Mouse (Mus musculus) adrenal gland, postnatal 25 days (tissue): Measurements from ENCODE around the gene Tspan4. TPM values are rescaled to one million over a fixed set of nuclear protein-coding genes. Genes with fewer than 3 reads are reported as not detected.

Experiments
- DNase-seq: peaks from one replicate; pipeline ENCODE4 v3.0.0; 2021; ENCODE audit warnings: mixed read lengths
- long read RNA-seq: library from polyadenylated mRNA; stranded (forward); transcript quantifications from one replicate; pipeline ENCODE4 v2.0.0, GENCODE M21; 2021
- total RNA-seq: library from RNA; stranded (reverse); gene quantifications from 2 replicates; pipeline ENCODE4 v1.2.3, GENCODE M21; 2021

Gene Tspan4
- 70.9 and 99.3 TPM in 2 replicates for total RNA-seq
- long read RNA-seq, transcript Tspan4-201 (8 exons, 1,466 nt), result major isoform, 82 of 130 reads
- long read RNA-seq, transcript Tspan4-202 (8 exons, 1,281 nt), result minor isoform, 21 of 130 reads
- long read RNA-seq, partial matches to known transcripts, result 8 of 130 reads
- long read RNA-seq, other reads (novel, unspliced or antisense), result 19 of 130 reads

DNA sequence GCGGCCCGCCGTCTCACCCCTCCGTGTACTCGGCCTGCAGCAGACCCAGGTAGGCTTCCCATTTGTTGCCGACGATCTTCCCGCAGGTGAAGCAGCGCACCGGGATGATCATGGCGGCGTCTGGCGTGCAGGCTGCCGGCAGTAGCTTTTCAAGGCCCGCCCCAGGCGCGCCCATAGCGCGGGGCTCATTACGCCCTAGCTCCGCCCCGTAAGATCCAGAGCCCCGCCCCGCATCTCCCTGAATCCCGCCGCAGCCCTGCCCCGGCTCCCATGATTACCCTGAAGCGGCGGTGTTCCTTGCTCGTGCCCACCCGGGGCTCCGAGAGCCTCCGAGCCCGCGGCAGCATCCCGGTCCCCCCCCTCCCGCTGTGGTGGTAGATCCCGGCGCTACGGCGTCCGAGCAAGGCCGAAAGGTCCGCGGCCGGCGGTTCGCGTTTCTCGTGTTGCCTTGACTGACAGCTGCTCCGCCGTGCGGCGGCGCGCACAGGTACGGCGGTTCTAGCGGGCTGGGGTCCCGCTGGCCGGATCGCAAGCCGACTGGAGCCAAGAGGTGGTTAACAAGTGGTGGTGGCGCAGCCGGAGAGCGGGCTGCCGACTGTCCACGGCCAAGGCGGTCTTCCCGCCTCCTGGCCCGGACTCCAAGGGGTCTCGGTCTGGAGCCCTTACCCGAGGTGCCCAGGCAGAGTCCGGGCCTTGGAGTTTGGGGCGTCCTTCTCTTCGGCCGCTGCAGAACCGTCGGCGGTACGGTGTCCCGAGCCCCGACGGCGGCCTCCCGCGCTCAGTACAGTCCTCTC lies at the start of gene Tspan4, which contains the start of gene Polr2l:
TSS of gene Tspan4 (plus strand) at position 230 of the 794 bp plus-strand sequence.
TSS of gene Polr2l (minus strand) at position 122 of the 794 bp plus-strand sequence.
- DNase-seq, result peak; percentile 85

DNA sequence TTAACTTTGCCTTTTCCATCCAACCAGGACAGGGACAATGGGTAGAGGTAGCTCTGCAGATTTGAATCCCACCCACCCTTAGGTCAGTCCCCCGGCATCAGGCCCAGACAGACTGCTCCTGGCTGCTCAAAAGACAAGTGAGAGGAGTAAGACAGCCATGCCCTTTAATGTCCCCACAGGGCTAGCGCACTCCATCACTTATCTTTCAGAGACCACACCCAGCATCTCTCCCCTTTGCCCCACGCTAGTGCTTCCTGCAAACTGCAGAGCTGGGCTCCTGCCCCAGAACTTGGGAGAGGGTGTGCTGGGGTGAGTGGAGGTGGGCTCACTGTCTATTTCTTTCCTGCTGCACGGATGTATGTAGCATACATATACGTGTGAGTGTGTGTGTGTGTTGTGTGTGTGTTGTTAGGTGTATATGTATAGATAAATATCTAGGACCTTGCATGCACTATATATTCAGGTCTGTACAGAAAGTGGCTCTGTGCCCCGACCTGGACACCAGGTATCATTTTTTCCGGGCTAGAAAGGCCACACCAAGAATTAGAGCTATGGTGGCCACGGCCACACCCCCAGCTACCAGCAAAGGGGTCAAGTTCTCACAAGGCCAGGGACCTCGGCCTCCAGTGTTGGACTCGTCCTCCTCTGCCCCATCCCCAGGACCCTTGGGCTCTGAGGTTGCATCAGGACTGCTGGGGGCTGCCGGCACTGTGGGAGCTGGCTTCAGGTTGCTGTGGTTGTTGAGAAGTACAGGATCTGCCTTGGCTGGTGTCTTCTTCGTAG lies 47.9 kb upstream of the Tspan4 start:
- DNase-seq, result no peak

DNA sequence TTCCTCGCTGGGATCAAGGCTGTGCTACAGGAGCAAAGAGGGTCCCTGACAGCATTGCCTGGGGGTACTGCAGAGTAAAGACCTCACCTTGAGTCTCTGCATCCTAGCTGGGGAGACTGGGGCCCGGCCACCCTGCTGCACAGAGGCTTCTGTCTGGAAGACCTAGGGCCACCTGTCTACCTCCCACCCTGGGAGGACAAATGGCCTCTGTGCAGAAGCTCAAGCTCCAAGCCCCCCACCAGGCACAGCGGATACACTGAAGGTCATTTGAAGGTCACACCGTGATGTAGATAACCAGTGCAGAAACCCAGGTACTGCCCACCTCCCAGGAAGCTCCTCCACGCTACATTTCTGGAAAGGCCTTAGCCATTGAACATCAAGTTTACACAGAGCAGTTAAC lies 46.3 kb upstream of the Tspan4 start:
- DNase-seq, result no peak

DNA sequence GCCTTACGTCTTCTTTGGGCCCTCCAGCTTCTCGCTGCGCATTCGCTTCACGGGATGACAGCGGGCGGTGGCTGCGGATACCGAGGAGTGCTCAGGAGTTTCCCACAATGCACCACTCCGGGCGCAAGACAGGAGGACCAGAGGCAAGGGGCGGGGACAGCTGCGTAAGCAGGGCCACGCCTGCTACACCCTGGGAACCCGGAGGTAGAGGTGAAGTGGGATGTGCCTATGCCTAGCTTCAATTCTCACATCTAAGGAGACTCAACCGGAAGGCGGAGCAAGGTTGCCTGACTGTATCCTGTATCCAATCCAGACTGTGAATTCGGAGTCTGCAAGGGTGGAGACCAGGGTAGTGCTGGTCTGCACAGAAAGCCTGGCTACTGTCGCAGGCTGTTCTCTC lies 45.7 kb upstream of the Tspan4 start, which contains the start of gene Cend1:
TSS of gene Cend1 (minus strand) at position 182 of the 400 bp plus-strand sequence.
- peak; percentile 45 for DNase-seq

DNA sequence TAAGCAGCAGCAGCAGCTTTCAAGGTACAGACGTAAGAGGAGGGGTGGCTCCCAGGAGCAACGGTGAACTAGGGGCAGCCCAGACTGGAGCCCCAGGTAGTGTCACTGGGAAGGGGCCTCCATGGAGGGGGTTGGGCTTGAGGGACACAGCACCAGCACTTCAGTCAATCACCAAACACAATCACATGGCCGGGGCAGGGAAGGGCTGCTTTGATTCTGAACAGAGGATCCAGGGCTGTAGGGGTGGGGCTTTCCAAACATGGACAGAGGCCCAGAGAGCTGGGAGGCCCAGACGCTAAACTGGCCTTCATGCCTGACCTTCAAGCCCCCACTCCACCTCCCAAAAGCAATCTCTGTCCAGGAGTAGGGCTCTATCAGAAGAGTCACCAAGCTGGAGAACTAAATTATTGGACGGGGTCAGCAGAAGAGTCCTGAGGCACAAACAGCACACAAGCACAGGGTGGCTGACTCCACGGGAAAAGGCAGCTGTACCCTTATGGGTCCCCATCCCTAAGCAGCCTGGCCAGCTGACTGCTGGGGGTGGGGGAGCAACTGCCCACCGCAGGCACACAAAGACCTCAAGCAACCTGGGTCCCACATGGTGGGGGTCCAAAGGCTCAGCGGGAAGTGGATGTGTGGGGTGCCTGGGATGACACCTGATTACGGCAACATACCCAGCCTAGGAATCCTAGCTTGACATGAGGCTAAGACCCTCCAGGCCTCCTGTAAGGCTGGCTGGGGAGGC lies 45.0 kb upstream of the Tspan4 start:
- DNase-seq, result no peak

DNA sequence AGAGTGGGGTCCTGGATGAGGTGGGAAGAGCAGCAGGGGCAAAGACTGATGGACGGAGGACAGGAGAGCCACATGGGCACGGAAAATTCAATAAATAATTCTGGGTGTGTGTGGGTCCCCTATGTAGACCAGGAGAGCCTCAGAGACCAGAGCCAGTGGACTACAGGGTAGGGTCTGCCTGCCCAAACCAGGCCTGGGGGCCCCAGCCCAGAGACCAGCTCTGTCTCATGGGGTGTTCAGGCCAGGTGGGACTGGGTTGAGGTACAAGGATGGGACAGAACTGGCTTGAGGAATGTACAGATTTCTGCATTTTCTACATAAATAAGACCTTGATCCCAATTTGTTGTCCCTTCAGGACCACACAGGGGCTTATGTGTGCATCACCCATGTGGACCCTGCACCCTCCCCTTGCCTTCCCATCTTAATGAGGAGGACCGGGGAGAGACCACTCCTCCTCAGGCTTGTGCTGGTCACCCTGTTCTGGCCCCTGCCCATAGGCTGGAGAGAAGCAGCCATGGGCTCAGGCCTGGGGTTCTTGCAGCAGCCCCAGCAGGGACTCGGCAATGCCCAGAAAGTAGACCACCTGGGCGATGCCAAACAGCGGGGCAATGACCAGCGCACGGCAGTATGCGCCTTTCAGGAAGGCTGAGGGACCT lies 44.3 kb upstream of the Tspan4 start:
- DNase-seq, result no peak

DNA sequence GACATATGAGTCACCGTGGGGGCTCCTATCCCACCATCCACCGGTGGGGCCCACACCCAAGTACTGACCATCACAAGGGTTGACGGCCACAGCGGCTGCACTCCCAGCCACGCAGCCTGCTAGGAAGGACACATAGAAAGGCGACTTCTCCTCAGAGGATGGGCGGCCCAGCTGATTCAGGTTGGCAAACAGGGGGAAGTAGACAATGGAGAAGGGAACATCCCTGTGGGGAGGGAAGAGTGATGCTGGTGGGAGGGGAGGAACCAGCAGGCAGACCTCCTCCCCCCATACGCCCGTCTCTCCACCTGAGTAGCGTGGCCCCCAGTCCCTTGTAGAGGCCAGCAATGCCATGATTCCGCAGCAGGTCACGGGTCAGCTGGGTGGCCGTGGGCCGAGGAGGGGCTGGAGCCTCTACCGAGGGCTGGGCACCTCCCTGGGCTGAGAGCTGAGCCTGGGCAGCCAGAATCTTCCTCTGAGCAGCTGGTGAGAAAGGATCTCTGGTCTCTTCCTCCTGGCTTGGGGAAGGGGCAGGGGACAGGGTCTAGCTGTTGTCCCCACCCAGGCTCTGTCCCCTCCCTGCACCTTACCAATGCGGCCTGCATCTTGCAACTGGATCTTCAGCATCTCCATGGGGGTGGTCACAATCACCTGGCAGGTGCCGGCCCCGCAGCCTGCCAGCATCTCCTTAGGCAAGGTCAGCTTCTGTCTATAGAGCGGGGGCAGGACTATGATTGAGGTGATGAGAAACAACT lies 43.4 kb upstream of the Tspan4 start:
- no peak for DNase-seq

DNA sequence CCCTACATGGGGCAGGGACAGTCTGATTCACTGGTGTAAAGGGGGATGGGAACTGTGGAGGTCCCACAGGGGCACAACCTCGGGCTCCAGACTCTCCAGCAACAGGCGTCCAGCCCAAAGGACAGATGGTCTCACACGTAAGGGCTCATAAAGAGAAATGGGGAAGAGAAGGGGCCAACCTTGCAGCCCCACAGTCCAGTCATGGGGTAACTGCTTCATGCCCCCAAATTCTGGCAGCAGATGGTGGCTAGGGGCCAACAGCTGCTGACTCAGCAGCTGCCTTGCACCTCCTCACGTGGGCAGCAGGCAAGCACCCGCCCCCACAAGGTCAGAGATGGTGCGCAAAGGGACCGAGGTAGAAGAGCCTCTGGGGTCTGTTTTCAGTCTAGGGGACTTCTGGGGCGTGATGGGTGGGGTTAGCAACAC lies 42.8 kb upstream of the Tspan4 start:
- peak; percentile 86 for DNase-seq

DNA sequence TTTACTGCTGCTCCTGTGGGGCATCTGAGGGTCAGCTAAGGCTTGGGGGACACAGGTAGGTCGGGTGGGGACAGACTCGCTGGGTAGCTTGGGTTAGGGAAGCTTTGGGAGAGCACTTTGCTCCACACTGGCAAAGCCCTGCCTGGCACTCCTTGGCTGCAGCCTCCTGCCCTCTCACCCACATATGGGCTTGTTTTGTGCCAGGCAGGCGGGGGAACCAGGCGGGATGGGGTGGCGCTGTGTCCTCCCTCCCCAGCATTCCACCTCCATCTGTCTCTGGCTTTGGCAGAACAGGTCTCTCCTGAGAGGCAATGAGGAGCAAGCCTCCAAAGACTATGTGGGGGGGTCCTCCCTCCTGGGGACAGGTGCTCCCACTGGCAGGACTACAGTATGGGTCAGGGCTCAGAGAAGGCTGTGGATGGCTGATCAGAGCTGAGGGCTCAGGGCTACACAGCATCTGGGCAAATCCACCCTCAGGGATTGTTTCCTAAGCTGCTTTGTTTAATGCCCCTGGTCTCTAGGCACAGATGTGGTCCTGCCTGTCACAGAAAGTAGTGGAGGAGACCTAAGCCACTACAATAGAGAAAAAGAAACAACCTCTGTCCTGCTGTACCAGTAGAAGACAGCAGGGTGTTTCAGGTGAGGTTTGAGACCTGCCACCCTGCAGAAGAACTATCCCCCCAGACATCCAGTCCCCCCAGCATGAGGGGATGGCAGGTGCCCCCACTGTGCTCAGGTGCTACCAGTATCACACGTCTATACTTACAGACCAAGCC lies 42.1 kb upstream of the Tspan4 start:
- DNase-seq, result peak; percentile 78

DNA sequence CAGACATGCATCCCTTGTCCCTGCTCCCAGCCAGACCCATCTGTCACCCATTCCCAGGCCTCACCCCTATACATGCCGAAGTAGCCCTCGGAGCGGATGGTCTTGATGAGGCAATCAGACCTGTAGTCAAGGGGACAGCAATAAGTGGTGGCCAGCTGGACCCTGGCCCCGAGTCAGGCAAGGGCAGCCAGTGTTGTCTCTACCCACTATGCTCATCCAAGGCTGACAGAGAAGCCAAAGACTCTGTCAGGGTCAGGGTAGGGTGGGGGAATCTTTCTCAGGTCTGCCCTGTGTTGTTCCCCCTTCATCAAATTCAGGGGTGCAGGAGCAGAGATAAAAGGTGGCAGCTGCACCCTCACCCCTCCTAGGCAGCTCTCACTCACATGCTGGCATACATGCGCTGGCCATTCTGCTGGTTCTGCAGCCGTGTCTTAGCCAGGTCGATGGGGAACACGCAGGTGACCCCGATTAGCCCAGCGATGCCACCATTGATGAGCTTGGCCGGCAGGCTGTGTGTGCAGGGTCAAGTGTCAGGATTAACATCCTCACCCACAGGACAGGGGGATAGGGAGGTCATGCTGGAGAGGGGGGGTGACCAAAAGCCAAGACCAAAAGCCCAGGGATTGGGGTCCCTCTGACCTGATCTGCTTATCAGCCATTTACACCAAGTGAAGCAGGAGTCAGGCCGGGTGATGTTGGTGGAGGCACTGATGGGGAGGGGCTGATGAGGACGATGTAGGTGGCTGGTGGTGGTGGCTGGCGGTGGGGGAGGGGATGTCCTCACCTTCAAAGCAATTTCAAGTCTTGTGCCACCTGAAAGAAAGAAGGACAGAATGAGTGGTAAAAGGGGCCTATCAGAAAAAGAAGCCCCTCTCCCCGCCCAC lies 41.3 kb upstream of the Tspan4 start:
- no peak for DNase-seq

DNA sequence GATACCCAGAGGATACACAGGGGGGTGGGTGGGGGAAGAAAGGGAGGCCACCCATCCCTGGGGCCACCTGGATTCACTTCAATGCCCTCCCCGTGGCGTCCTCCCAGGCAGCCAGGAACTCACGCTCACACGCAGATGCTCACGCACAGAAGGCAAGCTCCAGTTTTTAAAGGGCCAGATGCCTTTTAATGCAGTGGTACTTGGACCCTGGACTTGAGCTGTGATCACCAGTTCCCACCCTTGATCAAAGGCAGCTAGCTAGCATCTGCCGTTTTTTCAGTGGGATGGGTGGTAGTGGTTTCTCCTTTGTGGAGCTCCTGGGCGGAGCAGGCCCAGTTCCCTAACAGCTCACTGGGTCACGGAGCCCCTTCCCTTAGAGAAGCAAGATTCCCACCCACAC lies 40.6 kb upstream of the Tspan4 start:
- peak; percentile 55 for DNase-seq

DNA sequence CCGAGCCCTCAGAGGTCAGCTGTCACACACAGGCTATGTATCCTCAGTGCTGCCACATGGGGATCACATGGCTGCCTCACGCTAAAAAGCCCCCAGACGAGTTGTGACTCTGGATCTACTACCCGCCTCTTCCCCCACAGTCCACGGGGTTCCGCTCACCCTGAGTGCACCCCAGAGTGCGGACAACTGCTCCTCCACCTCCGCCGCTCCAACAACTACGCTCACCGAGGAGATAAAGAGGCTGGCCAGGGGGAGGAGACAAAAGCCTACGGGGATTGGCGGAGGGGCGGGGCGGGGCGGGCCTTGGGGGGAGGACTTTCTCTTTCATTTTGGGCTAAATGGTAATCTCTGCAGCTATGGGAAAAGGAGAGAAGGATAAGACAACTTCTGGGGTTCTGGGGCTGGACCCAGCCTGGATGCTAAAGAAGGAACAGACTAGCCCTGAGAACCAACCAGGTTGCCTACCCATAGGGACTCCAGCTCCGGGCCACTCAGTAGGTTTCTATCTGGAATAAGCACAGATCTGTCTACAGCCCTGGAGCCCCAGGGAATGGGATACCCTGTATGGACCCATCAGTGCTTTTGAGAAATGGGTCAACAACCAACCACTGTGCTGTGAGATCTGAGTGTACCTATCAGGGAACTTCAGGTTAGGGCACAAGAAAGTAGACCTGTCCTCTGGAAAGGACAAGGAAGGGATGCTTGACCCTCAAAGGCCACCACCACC lies 39.7 kb upstream of the Tspan4 start:
- DNase-seq, result peak; percentile 72

DNA sequence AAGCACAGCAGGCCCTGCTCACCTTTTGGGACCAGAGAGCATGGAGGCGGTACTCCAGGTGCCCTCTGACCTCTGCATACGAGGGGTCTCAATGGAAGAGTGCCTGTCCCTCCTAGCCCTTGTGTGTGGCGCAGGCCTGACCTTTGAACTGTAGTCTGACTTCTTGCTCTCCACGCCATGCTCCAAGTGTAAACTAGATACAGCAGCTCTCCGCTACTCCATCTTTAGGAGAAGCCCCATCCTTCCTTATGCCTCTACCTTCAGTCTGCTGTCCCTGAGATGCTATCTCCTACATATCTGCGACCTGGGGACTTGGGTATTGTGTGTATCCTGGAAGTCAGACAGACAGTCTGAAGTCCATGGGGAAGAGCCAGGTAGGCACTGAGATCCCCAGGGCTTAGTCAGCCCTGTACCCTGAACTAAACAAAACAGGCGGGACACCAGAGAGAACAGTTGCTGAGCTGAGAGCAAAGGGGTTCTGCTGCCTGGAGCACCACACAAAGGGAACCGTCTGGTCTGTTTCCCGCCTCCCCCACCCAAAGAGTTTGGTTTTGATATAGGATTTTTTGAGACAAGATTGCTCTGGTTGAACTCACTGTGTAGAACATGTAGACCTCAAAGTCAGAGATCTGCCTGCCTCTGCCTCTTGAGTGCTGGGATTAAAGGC lies 39.1 kb upstream of the Tspan4 start:
- DNase-seq, result no peak

DNA sequence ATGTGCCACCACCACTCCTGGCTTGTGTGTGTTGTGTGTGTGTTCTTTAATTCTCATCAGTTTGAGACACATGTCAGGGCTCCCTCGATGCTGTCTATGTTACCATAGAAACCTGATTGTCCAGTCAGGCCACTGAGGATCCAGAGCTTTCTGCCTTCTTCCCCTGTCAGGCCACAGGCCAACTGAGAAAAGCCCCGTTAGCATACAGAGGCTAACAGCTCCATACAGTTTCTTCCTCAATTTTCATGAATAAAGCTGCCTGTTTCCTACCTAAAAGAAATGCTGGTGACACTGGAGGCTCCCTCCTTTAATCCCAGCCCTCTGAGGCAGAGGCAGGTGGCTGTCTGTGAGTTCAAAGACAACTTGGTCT lies 38.5 kb upstream of the Tspan4 start:
- DNase-seq, result no peak

DNA sequence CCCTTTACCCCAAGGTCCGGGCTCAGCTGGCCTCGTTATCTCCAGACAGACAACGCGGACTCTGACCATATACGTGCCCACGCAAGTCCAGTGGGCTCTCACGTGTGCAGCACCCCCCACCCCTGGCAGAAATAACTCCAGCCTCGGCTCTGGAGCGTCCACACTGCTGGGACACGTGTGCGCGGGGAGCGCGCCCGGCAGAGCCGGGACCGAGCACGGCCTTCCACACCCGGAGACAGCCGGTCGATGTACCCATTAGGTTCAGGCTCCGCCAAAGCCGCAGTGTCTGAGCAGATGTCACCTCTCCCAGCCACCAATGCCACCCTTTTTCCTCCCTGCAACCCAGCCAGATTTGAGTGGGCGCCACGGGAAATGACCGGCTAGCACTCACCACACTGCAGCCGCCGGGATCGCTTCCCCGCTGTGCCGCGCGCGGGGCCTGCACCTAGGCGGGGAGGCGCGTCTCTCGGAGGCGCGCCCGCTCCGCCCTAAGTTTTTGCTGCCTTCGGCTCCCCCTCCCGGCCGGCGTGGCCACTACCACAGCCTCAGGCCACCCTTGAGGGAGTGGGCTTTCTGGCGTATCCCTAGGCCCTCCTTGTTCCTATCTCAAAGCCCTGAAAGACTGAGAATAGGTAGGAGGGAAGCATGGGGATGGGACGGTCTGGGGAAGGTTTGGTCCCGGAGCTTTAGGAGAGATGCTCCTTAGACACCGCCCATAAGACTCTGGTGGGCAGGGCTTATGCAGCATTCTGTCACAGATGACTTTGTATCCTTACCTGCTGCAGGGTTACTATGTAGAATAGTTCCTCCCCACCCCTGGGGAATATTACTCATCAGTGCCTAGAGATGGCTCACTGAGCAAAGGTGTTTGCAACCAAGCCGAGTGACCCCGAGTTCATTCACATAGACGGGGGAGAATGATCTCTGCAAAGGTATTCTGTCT lies 37.6 kb upstream of the Tspan4 start, which contains the start of gene Slc25a22:
TSS of gene Slc25a22 (minus strand) at position 715 of the 943 bp plus-strand sequence.
- peak; percentile 88 for DNase-seq

DNA sequence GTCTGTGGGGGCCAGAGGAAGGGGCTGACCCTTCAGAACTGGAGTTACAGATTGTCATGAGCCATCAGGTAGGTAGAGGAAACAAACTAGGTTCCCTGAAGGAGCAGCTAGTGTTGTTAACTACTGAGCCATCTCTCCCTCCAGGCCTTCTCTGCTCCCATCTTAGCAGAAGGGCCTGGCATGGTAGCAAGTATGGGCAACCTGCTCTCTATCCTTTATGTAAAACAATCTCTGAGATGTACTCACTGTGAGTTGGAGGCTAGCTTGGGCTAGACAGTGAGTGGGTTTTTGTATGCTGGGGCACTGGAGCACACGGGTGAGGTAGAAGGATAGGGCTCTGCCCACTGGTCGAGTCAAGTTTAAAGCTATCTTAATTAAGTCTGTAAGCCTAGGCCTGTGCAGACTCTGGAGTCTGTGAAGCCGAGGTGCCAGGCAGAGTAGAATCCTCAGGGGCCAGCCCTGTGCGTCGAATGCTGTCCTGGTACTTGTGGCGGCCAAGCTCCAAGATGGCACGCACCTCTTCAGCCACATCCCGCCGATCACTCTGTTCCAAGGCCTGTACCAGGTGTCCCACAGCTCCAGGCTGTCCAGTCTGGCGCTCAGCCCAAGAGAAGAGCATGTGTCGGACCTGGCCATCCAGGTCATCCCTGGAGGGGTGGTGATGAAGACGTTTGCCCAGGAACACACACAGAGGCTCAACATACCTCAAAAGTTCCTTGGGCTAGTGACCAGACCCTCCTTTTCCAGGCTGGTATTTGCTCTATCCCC lies 36.7 kb upstream of the Tspan4 start:
- DNase-seq, result no peak
